Mouse (Mus musculus): ENCODE results near the gene Mast4. TPM values are rescaled to one million over a fixed set of nuclear protein-coding genes. Genes with fewer than 3 reads are reported as not detected.

Gene Mast4
- polyA plus RNA-seq, 1 experiment from 2014 or later: 14.6 TPM

DNA sequence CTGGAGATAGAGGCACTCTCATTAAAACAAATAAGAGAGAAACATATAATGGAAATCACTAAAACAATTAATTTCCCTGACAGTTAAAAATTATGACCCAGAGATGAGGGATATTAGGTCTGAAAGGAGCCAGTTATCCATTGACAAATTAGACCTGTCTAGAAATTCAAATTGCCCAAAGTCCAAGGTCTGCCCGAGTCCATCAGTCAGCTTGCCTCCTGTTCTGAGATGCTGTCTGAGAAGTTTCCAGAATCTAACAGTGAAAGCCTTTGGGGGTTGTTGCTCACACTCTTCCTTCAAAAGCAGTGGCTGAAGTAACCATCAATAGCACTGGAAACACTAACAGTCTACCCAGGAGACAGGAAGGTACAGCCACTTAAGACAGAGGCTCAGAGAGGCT is 240.6 kb downstream of the Mast4 start:
- no peaks in the 10 kb centered on the region for H3K36me3 ChIP-seq
- 82% methylated on average over 1 of the region's 1 CpGs for WGBS
- H3K4me2 ChIP-seq (replicated peaks): no peak overlapping the region
- no peaks in the 10 kb centered on the region for H3K9me3 ChIP-seq
- H3K4me1 ChIP-seq: peaks cover 14% of the 10 kb centered on the region
- no peak overlapping the region for H3K27ac ChIP-seq (replicated peaks)
- peaks cover 14% of the 10 kb centered on the region; the same call in 1 of the 2 replicates for H3K27me3 ChIP-seq
- no peak for ATAC-seq (replicated peaks)
- H3K9ac ChIP-seq (replicated peaks): no peak overlapping the region
- H3K4me3 ChIP-seq: no peak overlapping the region

DNA sequence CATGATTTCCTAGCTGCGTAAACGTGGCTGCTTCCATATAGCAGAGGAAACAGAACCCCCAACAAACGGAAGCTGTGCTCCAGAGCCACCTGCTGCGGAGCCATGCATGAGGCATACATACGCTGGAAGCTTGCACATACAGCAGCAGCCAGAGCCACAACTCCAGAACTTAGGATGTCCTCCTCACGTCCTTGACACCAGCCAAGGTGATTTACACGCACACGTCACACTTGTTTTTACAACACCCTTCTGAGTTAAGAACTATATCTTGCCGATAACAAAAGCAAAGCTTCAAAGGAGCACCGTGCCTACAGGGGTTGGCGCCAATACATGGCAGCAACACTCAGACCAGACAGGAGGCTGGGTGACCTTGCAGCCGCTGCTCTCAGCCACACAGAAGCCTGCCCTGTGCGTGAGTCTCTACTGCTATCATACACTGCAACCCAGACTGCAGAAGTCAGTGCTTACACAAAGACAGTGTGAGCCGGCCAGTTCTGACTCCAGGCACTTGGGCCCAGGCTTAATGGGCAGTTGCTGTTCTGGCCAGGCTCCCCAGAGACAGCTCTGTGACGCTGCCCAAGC is 248.7 kb downstream of the Mast4 start:
- Histone ChIP-seq H3K9ac (replicated peaks) (no peak overlapping the region), H3K27ac (replicated peaks) (no peak overlapping the region), H3K36me3 (no peaks in the 10 kb centered on the region), H3K4me2 (replicated peaks) (no peak overlapping the region), H3K9me3 (no peaks in the 10 kb centered on the region), H3K27me3 (no peaks in the 10 kb centered on the region), H3K4me3 (no peak overlapping the region), H3K4me1 (no peaks in the 10 kb centered on the region)
- ATAC-seq (replicated peaks): no peak
- WGBS: 87% methylated on average over 15 of the region's 15 CpGs

DNA sequence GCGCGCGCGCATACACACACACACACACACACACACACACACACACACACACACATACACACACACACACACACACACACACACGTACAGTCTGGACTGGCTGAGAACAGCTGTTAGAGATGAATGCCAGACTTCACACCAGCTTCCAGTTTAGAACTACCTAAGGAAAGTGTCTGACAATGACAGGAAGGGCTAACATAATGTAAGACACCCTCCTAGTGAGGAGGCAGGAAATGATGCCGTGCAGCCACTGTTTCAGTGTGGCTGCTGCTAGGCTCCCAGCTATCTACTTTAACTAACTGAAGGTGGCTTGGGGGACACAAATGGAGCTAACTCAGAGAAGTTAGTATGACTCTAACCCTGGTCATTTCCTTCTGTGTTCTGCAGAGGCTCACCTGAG is 251.4 kb downstream of the Mast4 start:
- H3K9me3 ChIP-seq: no peaks in the 10 kb centered on the region
- 93% methylated on average over 6 of the region's 6 CpGs for WGBS
- no peak overlapping the region for H3K4me2 ChIP-seq (replicated peaks)
- H3K36me3 ChIP-seq: no peaks in the 10 kb centered on the region
- no peaks in the 10 kb centered on the region for H3K27me3 ChIP-seq
- no peak overlapping the region for H3K4me3 ChIP-seq
- no peak for ATAC-seq (replicated peaks)
- no peak overlapping the region for H3K27ac ChIP-seq (replicated peaks)
- H3K4me1 ChIP-seq: no peaks in the 10 kb centered on the region
- no peak overlapping the region for H3K9ac ChIP-seq (replicated peaks)

DNA sequence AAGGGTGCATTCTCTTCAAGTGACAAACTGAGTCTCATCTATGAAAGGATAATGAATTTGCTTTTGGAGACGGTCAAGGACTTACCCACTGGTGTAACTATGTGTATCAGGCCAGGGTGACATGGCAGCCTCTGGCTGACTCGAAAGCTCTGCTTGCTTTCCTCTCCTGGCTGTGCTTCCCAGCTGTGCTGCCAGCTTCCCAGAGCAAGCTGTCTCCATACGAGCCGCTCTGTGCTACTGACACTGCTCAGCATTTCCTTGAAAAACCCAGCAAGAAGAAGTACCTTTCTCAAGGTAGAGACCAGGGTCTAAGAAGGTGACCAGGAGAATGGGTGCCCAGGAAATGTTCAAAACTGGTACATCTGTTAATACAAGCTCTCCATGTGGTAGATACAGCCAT is 254.5 kb downstream of the Mast4 start:
- Histone ChIP-seq H3K36me3 (no peaks in the 10 kb centered on the region), H3K27ac (replicated peaks) (no peak overlapping the region), H3K4me2 (replicated peaks) (no peak overlapping the region), H3K4me1 (no peaks in the 10 kb centered on the region), H3K27me3 (no peaks in the 10 kb centered on the region), H3K9ac (replicated peaks) (no peak overlapping the region), H3K4me3 (no peak overlapping the region), H3K9me3 (no peaks in the 10 kb centered on the region)
- no peak for ATAC-seq (replicated peaks)
- 74% methylated on average over 4 of the region's 4 CpGs for WGBS

DNA sequence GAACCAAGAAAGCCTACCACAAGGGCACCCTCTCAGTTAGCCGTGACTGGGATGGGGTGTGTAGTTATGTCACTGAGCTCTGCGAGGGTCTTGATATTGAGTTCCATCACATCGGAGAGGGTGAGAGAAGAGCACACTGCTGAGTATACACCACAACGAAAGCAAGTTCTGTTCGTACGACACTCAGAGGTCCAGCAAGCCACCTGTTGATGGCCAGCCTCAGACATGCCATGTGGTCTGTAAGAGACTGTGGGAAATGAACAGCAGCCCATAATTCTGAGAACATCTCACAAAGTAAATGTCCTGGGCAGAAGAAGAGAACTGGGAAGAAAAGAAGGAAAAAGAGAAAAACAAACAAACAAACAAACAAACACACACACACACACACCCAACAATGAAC is 255.5 kb downstream of the Mast4 start:
- H3K9me3 ChIP-seq: no peaks in the 10 kb centered on the region
- H3K4me2 ChIP-seq (replicated peaks): no peak overlapping the region
- no peak overlapping the region for H3K4me3 ChIP-seq
- H3K27me3 ChIP-seq: no peaks in the 10 kb centered on the region
- H3K27ac ChIP-seq (replicated peaks): no peak overlapping the region
- H3K4me1 ChIP-seq: no peaks in the 10 kb centered on the region
- H3K9ac ChIP-seq (replicated peaks): no peak overlapping the region
- H3K36me3 ChIP-seq: no peaks in the 10 kb centered on the region
- no peak for ATAC-seq (replicated peaks)
- 93% methylated on average over 6 of the region's 6 CpGs for WGBS

DNA sequence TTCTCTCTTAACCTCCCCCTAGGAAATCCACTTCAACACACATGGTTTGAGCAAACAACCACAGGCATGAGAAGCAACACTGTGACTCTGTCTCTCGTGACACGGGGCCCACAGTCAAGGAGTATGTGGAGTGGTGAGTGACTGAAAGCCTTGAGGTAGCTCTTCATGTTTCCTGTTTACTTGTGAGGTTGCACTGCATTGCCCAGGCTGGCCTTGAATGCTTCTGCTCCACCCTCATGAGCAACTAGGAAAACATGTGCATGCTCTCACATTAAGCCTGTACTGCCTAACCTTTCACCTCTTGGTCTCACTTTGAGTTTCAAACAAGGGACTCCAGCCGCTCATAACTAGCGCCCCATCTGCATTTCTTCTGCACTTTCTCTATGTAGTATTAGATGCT is 260.8 kb downstream of the Mast4 start:
- WGBS: 93% methylated on average over 4 of the region's 4 CpGs
- H3K36me3 ChIP-seq: no peaks in the 10 kb centered on the region
- no peaks in the 10 kb centered on the region for H3K9me3 ChIP-seq
- H3K27ac ChIP-seq (replicated peaks): no peak overlapping the region
- H3K4me1 ChIP-seq: no peaks in the 10 kb centered on the region
- no peak overlapping the region for H3K4me2 ChIP-seq (replicated peaks)
- ATAC-seq (replicated peaks): no peak
- no peak overlapping the region for H3K4me3 ChIP-seq
- no peak overlapping the region for H3K9ac ChIP-seq (replicated peaks)
- H3K27me3 ChIP-seq: no peaks in the 10 kb centered on the region

DNA sequence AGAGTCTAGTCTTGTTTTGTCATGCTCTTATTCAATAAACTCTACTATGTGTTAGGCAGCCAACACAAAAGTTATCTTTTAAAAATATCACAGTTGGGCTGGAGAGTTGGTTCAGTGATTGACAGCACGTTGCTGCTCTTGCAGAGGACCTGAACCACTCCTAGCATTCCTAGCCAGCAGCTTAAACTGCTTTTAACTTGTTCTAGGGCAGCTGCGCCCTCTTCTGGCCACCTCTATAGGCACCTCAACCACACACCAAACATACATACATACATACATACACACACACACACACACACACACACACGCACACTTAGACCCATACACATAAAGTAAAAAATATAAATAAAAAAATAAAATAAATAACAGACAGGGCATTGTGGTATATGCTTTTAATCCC is 262.5 kb downstream of the Mast4 start:
- no peaks in the 10 kb centered on the region for H3K27me3 ChIP-seq

DNA sequence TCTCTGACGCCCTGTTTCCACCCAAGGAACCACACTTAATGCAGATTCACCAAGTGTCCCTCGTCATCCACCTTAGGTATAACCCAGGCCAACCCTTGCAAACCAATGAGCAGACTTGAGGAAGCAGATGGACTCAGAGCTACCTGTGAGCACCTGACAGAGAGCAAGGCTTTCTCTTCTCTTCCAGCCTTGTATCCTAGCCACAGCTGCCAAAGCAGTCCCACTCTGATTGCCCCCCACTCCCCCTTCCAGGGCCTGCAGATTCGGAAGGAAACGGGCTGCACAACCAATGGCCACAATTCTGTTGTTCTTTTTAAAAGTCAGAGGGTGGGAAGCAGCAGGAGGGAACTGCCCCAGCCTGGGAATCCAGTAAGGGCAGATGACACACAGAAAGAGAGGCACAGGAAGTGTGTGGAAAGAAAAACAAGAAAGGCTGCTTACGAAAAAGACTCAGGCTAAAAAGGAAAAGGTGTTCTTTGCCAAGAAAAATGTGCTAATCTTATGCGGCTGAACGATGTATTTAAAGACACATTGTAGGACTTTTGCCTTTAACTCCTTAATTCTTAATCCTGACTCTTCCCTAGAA is 266.6 kb downstream of the Mast4 start:
- Histone ChIP-seq H3K4me2 (replicated peaks) (no peak overlapping the region), H3K9ac (replicated peaks) (no peak overlapping the region), H3K27ac (replicated peaks) (no peak overlapping the region), H3K9me3 (no peaks in the 10 kb centered on the region), H3K27me3 (no peaks in the 10 kb centered on the region), H3K4me3 (no peak overlapping the region), H3K36me3 (no peaks in the 10 kb centered on the region), H3K4me1 (peaks cover 10% of the 10 kb centered on the region; the same call in 1 of the 2 replicates)
- 23% methylated on average over 7 of the region's 7 CpGs for WGBS
- ATAC-seq (replicated peaks): no peak

More for the DNA sequence above, 262.5 kb downstream of the Mast4 start:
- H3K9ac ChIP-seq (replicated peaks): no peak overlapping the region
- no peak overlapping the region for H3K27ac ChIP-seq (replicated peaks)
- no peak for ATAC-seq (replicated peaks)
- WGBS: 84% methylated on average over 3 of the region's 3 CpGs
- H3K9me3 ChIP-seq: no peaks in the 10 kb centered on the region
- no peak overlapping the region for H3K4me3 ChIP-seq
- peaks cover 7% of the 10 kb centered on the region; the same call in 1 of the 2 replicates for H3K4me1 ChIP-seq
- no peak overlapping the region for H3K4me2 ChIP-seq (replicated peaks)
- no peaks in the 10 kb centered on the region for H3K36me3 ChIP-seq

DNA sequence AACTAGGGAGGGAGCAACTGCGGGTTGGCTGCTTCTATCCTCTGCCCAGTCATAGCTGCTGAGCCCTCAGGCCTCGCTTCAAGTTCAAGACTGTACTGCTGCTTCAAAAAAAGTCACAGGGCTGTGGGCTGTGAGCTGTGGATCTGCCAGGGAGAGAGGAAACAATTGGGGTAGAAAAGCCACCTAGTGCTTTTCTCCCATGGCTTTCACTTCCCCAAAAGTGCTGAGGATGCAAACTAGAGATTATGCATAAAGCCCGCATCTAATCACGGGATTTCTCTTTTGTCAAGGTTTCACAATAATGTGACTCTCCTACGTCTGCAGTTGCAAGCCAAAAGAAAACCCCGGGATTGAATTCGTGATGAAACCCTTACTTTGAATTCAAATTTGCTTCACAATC is 268.9 kb downstream of the Mast4 start:
- H3K4me3 ChIP-seq: no peak overlapping the region
- no peak overlapping the region for H3K9ac ChIP-seq (replicated peaks)
- H3K4me2 ChIP-seq (replicated peaks): no peak overlapping the region
- no peak for ATAC-seq (replicated peaks)
- no peaks in the 10 kb centered on the region for H3K27me3 ChIP-seq
- no peaks in the 10 kb centered on the region for H3K9me3 ChIP-seq
- 33% methylated on average over 7 of the region's 7 CpGs for WGBS
- peaks cover 13% of the 10 kb centered on the region; the same call in 1 of the 2 replicates for H3K4me1 ChIP-seq
- no peaks in the 10 kb centered on the region for H3K36me3 ChIP-seq
- no peak overlapping the region for H3K27ac ChIP-seq (replicated peaks)

DNA sequence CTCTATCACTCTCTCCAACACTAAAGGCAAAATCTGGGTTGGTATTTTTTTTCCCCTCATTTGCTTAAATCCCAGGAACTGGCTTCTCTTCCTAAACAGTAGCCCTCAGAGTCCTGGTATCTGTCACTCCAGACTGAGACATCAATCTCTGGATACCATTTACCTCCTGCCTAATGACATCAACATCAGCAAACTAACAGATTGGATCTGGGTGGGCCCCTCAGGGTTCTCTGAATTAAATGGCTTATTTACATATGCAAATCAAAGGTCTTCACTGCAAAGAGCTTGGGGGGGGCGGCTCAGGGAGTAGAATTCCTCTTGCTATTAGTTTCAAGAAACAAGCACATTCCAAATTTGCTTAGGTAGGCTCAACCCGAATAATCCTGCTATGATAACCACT is 272.6 kb downstream of the Mast4 start:
- 33% methylated on average over 2 of the region's 2 CpGs for WGBS

DNA sequence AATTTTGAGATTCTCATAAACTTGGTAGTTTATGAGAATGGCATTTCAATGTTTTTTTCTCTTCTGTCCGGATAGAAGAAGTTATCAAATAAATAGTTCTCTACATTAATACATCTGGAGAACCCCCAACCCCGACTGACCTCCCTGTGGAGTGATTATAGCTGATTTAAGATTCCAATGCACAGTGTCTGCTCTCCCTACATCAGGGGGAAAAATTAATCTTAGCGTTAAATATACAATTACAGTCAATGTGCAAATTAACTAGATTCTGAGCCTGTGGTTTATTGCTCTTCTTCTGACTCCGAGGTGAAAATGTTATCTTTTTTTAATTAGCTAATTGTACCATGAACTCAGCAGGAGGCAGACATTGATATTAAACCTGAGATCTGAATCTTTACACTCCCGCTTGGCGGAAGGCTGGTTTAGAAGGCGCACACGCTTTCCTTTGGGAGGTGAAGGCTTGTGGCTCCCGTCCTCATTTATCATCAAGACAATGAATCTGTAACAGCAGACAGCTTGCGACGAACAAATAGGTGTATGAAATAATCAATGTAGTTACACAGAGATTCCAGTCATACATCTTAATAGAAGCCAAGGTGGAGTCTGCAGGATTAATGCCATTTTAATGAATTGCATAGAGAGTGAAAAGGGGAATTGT is 274.2 kb downstream of the Mast4 start:
- Histone ChIP-seq H3K27me3 (no peaks in the 10 kb centered on the region), H3K4me2 (replicated peaks) (no peak overlapping the region), H3K27ac (replicated peaks) (no peak overlapping the region), H3K36me3 (no peaks in the 10 kb centered on the region), H3K4me1 (0 out of 2 replicates have a peak, but pooled peaks cover 4% of the 10 kb centered on the region), H3K9me3 (no peaks in the 10 kb centered on the region), H3K4me3 (no peak overlapping the region), H3K9ac (replicated peaks) (no peak overlapping the region)
- 59% methylated on average over 11 of the region's 11 CpGs for WGBS
- no peak for ATAC-seq (replicated peaks)

More for the DNA sequence above, 272.6 kb downstream of the Mast4 start:
- Histone ChIP-seq H3K27ac (replicated peaks) (no peak overlapping the region), H3K9me3 (no peaks in the 10 kb centered on the region), H3K4me1 (0 out of 2 replicates have a peak, but pooled peaks cover 6% of the 10 kb centered on the region), H3K27me3 (no peaks in the 10 kb centered on the region), H3K9ac (replicated peaks) (no peak overlapping the region), H3K4me2 (replicated peaks) (no peak overlapping the region), H3K4me3 (no peak overlapping the region), H3K36me3 (no peaks in the 10 kb centered on the region)
- 0 out of 2 replicates have a peak, but pooled peaks have one; percentile 41 for ATAC-seq (replicated peaks)

DNA sequence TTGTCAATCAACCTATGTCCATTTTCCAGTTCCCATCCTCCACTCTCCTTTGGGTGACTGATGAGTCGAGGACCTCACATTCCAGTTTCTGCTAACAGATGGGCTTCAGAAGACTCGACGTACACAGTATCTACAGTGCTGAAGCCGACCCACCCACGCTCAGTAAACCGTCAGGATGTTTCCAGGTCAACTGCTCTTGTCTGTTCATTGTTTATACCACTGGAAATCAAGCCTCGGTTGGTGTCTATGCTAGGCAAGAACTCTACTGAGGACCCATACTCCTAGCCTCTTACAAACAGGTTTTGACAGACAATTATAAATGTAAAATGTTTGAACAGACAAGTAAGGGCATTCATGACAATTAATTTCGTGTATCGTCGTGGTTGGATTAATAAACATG is 277.8 kb downstream of the Mast4 start:
- Histone ChIP-seq H3K4me1 (no peaks in the 10 kb centered on the region), H3K9me3 (no peaks in the 10 kb centered on the region), H3K4me3 (no peak overlapping the region), H3K27ac (replicated peaks) (no peak overlapping the region), H3K9ac (replicated peaks) (no peak overlapping the region), H3K36me3 (no peaks in the 10 kb centered on the region), H3K27me3 (no peaks in the 10 kb centered on the region), H3K4me2 (replicated peaks) (no peak overlapping the region)
- no peak for ATAC-seq (replicated peaks)
- 77% methylated on average over 10 of the region's 10 CpGs for WGBS
